Mouse (Mus musculus) midbrain, postnatal 0 days (tissue): ENCODE measurements around the gene Rnf39. TPM values are rescaled to one million over a fixed set of nuclear protein-coding genes. Genes with fewer than 3 reads are reported as not detected.

Source experiments
- ATAC-seq: fragments of 200-750 bp; cut with Nextera tagmentation; 2 replicates; pipeline ENCODE4 v1.8.0; 2017; ENCODE audit warnings: moderate number of reproducible peaks, mild to moderate bottlenecking, moderate TSS enrichment, moderate library complexity; ENCODE audit not compliant: low FRiP score
- DNase-seq: peaks from one replicate; pipeline ENCODE4 v3.0.0-alpha.2; 2015; ENCODE audit warnings: low spot score
- H3K27ac ChIP-seq: fragments of 300-500 bp; sonication (generic); 2 replicates; pipeline ENCODE4 v1.5.1; 2014; ENCODE audit warnings: low read depth, mild to moderate bottlenecking, low read length, mixed read lengths
- H3K27me3 ChIP-seq: fragments of 300-500 bp; sonication (generic); 2 replicates; pipeline ENCODE4 v1.6.1; 2014; ENCODE audit warnings: low read length, control low read depth, mixed read lengths; ENCODE audit not compliant: insufficient read depth
- H3K36me3 ChIP-seq: fragments of 300-500 bp; sonication (generic); 2 replicates; pipeline ENCODE4 v1.6.1; 2014; ENCODE audit warnings: low read length, control low read depth, mixed read lengths; ENCODE audit not compliant: insufficient read depth
- H3K4me1 ChIP-seq: fragments of 300-500 bp; sonication (generic); 2 replicates; pipeline ENCODE4 v1.6.1; 2014; ENCODE audit warnings: mild to moderate bottlenecking, control low read depth, antibody characterized with exemption, low read length, mixed read lengths; ENCODE audit not compliant: insufficient read depth
- H3K4me2 ChIP-seq: fragments of 300-500 bp; sonication (generic); 2 replicates; pipeline ENCODE4 v1.6.1; 2014; ENCODE audit warnings: low read depth, mild to moderate bottlenecking, low read length, mixed read lengths; ENCODE audit not compliant: poor library complexity, severe bottlenecking
- H3K4me3 ChIP-seq: fragments of 300-500 bp; sonication (generic); 2 replicates; pipeline ENCODE4 v1.5.1; 2014; ENCODE audit warnings: low read depth, mild to moderate bottlenecking, low read length, moderate library complexity
- H3K9ac ChIP-seq: fragments of 300-500 bp; sonication (generic); replicated peaks from 2 replicates; pipeline ENCODE4 v1.6.1; 2014; ENCODE audit warnings: mild to moderate bottlenecking, low read length, moderate library complexity, mixed read lengths; ENCODE audit not compliant: poor library complexity, severe bottlenecking
- H3K9me3 ChIP-seq: fragments of 300-500 bp; sonication (generic); 2 replicates; pipeline ENCODE4 v1.6.1; 2016; ENCODE audit warnings: low read length, control low read depth
- CTCF ChIP-seq: IDR thresholded peaks from 2 replicates; pipeline ENCODE4 v1.5.1; 2016; ENCODE audit warnings: antibody characterized with exemption, mild to moderate bottlenecking
- WGBS: fragments of 180-500 bp; shearing (Covaris S2); extraction: QIAGEN DNeasy Blood & Tissue Kit; methylation state at CpG from one replicate; pipeline ENCODE4 v1.1.7; 2014; 5-methylcytosine and 5-hydroxymethylcytosine counted together
- polyA plus RNA-seq: library from polyadenylated mRNA; unstranded; fragments of >200 nt; fragmentation: Nextera tagmentation; extraction: Ambion mirVana; gene quantifications from 2 replicates; pipeline ENCODE4 v1.2.1, GENCODE M21; 2015
- total RNA-seq: library from RNA; depleted of rRNA; stranded (reverse); fragments of >200 nt; gene quantifications from 2 replicates; pipeline ENCODE4 v1.2.3, GENCODE M21; 2014

The Rnf39 gene
- total and polyA plus RNA-seq, 2 experiments from 2014 or later: 3.3 to 3.9 TPM

DNA sequence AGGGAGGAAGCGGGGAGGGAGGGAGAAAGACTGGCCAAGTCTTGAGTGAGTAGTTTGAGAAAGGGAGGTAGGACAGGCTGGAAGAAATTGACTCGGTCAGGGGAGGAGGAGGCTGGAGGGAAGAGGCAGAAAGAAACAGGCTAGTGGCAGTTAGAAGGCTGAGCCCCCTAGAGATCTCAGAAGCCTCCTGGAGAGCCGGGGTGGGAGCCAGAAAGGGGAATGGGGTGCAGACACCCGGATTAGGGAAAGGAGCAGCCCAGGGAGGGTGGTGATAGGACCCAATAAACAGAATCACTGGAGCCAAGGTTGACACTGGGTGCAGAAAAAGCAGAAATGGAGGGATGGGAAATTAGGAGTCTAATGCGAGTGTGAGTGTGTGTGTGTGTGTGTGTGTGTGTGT, 973 bp downstream of the Rnf39 start:
- Histone ChIP-seq H3K36me3 (0 out of 2 replicates have a peak, but pooled peaks cover 1% of the 10 kb centered on the region), H3K27ac (no peak overlapping the region), H3K4me1 (peaks cover 4% of the 10 kb centered on the region; the same call in 1 of the 2 replicates), H3K4me2 (peak overlapping the region; percentile 67), H3K27me3 (peaks cover 23% of the 10 kb centered on the region), H3K9me3 (no peaks in the 10 kb centered on the region), H3K9ac (no peak overlapping the region), H3K4me3 (peak overlapping the region; percentile 37)
- TF ChIP-seq CTCF: no peak
- ATAC-seq (no peak), DNase-seq (no peak)
- 26% methylated on average over 5 of the region's 5 CpGs for WGBS

DNA sequence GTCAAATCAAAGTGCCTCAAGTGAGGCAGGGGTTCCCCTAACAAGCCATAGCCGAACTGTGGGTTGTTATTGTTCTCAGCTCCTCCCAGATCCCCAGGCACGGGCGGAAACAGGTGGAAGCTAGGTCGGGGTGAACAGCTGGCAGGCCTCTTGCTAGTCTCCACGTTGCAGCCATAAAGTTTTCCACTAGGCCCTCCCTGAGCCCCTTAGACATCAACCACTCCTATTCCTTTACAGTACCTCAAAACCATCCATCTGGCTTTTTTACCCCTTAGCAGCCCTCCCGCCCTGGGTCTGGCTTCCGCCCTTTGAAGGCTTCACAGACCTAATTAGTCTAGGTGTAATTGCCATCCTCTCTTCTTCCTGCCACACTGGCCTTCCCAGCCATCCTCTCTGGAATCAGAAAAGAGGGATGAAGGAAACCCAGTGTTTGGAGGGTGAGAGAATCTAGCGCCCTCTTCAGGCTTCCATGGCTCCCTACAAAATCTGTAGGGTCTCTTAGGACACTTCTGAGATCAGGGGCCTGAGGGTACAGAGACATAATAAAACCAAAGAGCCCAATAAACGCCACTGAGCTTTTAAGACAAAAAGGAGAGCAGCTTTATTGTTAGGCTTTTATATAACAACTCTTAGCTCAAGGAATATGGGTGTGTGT, 1.5 kb downstream of the Rnf39 start:
- WGBS: 32% methylated on average over 9 of the region's 9 CpGs
- H3K9ac ChIP-seq: no peak overlapping the region
- TF ChIP-seq CTCF: peak; percentile 54
- H3K4me2 ChIP-seq: no peak overlapping the region; the same call in 1 of the 2 replicates
- DNase-seq (peak; percentile 14), ATAC-seq (no peak)
- peaks cover 7% of the 10 kb centered on the region for H3K36me3 ChIP-seq
- H3K4me1 ChIP-seq: peaks cover 4% of the 10 kb centered on the region; the same call in 1 of the 2 replicates
- no peak overlapping the region for H3K27ac ChIP-seq
- no peaks in the 10 kb centered on the region for H3K9me3 ChIP-seq
- no peak overlapping the region for H3K4me3 ChIP-seq
- H3K27me3 ChIP-seq: peaks cover 23% of the 10 kb centered on the region

DNA sequence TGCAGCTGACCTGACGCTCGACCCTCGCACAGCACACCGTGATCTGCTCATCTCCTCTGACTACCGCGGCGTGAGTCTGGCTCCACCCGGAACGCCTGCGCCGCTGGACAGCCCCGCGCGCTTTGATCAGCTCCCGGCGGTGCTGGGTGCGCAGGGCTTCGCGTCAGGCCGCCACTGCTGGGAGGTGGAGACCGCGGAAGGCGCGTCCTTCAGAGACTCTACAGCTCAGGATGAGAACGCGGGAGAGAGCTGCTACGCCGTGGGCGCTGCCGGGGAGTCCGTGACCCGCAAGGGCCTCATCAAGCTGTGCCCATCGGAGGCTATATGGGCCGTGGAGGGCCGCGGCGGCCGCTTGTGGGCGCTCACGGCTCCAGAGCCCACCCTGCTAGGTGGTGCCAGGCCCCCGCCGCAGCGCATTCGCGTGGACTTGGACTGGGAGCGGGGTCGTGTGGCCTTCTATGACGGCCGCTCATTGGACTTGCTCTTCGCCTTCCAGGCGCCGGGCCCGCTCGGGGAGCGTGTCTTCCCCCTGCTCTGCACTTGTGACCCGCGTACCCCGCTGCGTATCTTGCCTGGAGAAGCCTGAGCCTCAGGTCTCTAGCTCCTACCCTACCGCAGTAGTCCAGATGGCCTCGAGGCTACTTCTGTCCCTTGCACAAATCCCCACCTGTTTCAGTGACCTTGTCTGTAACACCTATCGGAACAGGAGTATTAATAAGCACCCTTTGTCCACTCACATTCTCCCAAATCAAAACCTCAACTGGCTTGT, 4.5 kb downstream of the Rnf39 start:
- Histone ChIP-seq H3K4me2 (peak overlapping the region; percentile 95), H3K9me3 (no peaks in the 10 kb centered on the region), H3K27me3 (peaks cover 18% of the 10 kb centered on the region), H3K27ac (peak overlapping the region; percentile 80), H3K36me3 (peaks cover 8% of the 10 kb centered on the region), H3K9ac (peak overlapping the region; percentile 70), H3K4me1 (peaks cover 4% of the 10 kb centered on the region; the same call in 1 of the 2 replicates), H3K4me3 (peak overlapping the region; percentile 48)
- WGBS: under 1% methylated on average over 62 of the region's 62 CpGs
- DNase-seq (peak; percentile 70), ATAC-seq (peak; percentile 49)
- TF ChIP-seq CTCF: peak; percentile 62

DNA sequence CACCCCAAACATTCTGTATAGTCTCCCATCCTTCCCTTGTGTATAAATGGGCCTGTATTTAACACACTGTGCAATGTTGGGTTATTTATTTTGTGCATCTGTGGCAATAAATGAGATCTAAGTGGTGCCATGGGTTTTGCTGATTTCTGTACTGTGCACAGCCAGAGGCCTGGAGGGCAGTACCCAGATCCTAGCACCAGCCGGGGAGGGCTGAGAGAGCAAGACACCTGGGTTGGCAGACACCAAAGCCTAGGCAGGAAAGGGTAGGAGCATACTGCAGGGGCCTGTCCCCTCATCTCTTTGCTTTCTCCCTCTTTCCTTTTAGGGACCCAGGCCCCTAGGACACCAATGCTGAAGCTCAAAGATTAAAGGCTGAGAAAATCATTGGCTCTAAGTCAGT, 5.6 kb downstream of the Rnf39 start:
- no peak for TF ChIP-seq CTCF
- H3K4me3 ChIP-seq: no peak overlapping the region

DNA sequence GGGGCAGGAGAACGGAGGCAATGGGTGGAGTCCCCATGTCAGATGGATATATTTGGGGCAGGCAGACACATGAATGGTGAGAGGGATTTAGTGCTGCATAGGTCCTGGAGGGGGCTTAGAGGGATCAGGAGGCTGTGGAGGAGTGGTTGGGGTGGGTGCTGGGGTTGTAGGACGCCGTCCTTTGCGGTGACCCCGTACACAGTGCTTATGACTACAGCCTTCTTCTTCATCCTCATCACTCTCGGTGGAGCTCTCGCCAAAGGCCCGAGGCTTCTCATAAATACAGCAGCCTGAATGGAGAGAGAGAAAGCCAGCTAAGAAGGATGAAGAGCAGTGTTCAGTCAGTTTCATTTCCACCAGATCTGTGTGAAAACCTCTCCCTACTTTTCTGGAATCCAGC, 6.5 kb downstream of the Rnf39 start:
- Histone ChIP-seq H3K4me3 (no peak overlapping the region), H3K4me2 (no peak overlapping the region), H3K27me3 (0 out of 2 replicates have a peak, but pooled peaks cover 4% of the 10 kb centered on the region), H3K9me3 (no peaks in the 10 kb centered on the region), H3K4me1 (peaks cover 4% of the 10 kb centered on the region; the same call in 1 of the 2 replicates), H3K36me3 (peaks cover 8% of the 10 kb centered on the region), H3K27ac (no peak overlapping the region), H3K9ac (no peak overlapping the region)
- TF ChIP-seq CTCF: no peak
- DNase-seq (no peak), ATAC-seq (no peak)
- 91% methylated on average over 8 of the region's 8 CpGs for WGBS

More for the DNA sequence above, 5.6 kb downstream of the Rnf39 start:
- ATAC-seq (no peak), DNase-seq (no peak)
- no peak overlapping the region for H3K27ac ChIP-seq
- no peak overlapping the region for H3K4me2 ChIP-seq
- H3K36me3 ChIP-seq: peaks cover 8% of the 10 kb centered on the region
- WGBS: 87% methylated on average over 1 of the region's 1 CpGs
- H3K9me3 ChIP-seq: no peaks in the 10 kb centered on the region
- H3K9ac ChIP-seq: no peak overlapping the region
- 0 out of 2 replicates have a peak, but pooled peaks cover 8% of the 10 kb centered on the region for H3K27me3 ChIP-seq
- H3K4me1 ChIP-seq: peaks cover 4% of the 10 kb centered on the region; the same call in 1 of the 2 replicates
